Mouse (Mus musculus) kidney, embryonic 14.5 days (tissue): ENCODE data around the gene Disp2. TPM values are rescaled to one million over a fixed set of nuclear protein-coding genes. Genes with fewer than 3 reads are reported as not detected.
A peak's percentile ranks its signal among the peaks of the same experiment; 100 is the strongest.

Experiments used
- ATAC-seq: fragments of 200-750 bp; cut with Nextera tagmentation; 2 replicates; pipeline ENCODE4 v1.8.0; 2017; ENCODE audit warnings: moderate number of reproducible peaks, mild to moderate bottlenecking, moderate TSS enrichment, moderate library complexity; ENCODE audit not compliant: low FRiP score, low TSS enrichment
- H3K27ac ChIP-seq: fragments of 300-500 bp; sonication (generic); 2 replicates; pipeline ENCODE4 v1.5.1; 2014; ENCODE audit warnings: low read depth, mild to moderate bottlenecking, low read length, moderate library complexity, mixed read lengths
- H3K27me3 ChIP-seq: fragments of 300-500 bp; sonication (generic); 2 replicates; pipeline ENCODE4 v1.6.1; 2014; ENCODE audit warnings: mild to moderate bottlenecking, low read length; ENCODE audit not compliant: control insufficient read depth, insufficient read depth
- H3K36me3 ChIP-seq: fragments of 300-500 bp; sonication (generic); 2 replicates; pipeline ENCODE4 v1.6.1; 2014; ENCODE audit warnings: low read length, mixed read lengths; ENCODE audit not compliant: control insufficient read depth, insufficient read depth
- H3K4me1 ChIP-seq: fragments of 300-500 bp; sonication (generic); 2 replicates; pipeline ENCODE4 v1.6.1; 2014; ENCODE audit warnings: low read length, mixed read lengths; ENCODE audit not compliant: control insufficient read depth, insufficient read depth
- H3K4me2 ChIP-seq: fragments of 300-500 bp; sonication (generic); replicated peaks from 2 replicates; pipeline ENCODE4 v1.6.1; 2014; ENCODE audit warnings: low read depth, mild to moderate bottlenecking, low read length
- H3K4me3 ChIP-seq: fragments of 300-500 bp; sonication (generic); 2 replicates; pipeline ENCODE4 v1.5.1; 2014; ENCODE audit warnings: mild to moderate bottlenecking, low read length
- H3K9ac ChIP-seq: fragments of 300-500 bp; sonication (generic); 2 replicates; pipeline ENCODE4 v1.6.1; 2014; ENCODE audit warnings: low read depth, mild to moderate bottlenecking, low read length, moderate library complexity
- H3K9me3 ChIP-seq: fragments of 300-500 bp; sonication (generic); 2 replicates; pipeline ENCODE4 v1.6.1; 2016; ENCODE audit warnings: low read length; ENCODE audit not compliant: control insufficient read depth
- WGBS: fragments of 180-500 bp; shearing (Covaris S2); extraction: QIAGEN DNeasy Blood & Tissue Kit; methylation state at CpG from one replicate; pipeline ENCODE4 v1.1.7; 2014; 5-methylcytosine and 5-hydroxymethylcytosine counted together
- polyA plus RNA-seq: library from polyadenylated mRNA; unstranded; fragments of >200 nt; fragmentation: Nextera tagmentation; extraction: Ambion mirVana; gene quantifications from 2 replicates; pipeline ENCODE4 v1.2.1, GENCODE M21; 2014

Gene Disp2
- polyA plus RNA-seq, 1 experiment from 2014 or later: 0.05 TPM

- Histone ChIP-seq H3K4me2 (no peak overlapping the region), H3K4me3 (no peak overlapping the region), H3K9me3 (no peaks in the 10 kb centered on the region), H3K36me3 (no peaks in the 10 kb centered on the region), H3K27ac (no peak overlapping the region), H3K9ac (no peak overlapping the region), H3K27me3 (0 out of 2 replicates have a peak, but pooled peaks cover 6% of the 10 kb centered on the region), H3K4me1 (no peaks in the 10 kb centered on the region)
- 64% methylated on average over 3 of the region's 3 CpGs for WGBS
- ATAC-seq: no peak
These were observed 25.6 kb downstream of the Disp2 start for GRCm38 (mm10) chr2:118805137-118805536.

GRCm38 (mm10) chr2:118805756-118806155, 26.2 kb downstream of the Disp2 start:
- no peak overlapping the region for H3K9ac ChIP-seq
- ATAC-seq: no peak
- H3K4me3 ChIP-seq: no peak overlapping the region
- 41% methylated on average over 3 of the region's 3 CpGs for whole genome bisulfite sequencing
- H3K9me3 ChIP-seq: no peaks in the 10 kb centered on the region
- no peak overlapping the region for H3K4me2 ChIP-seq
- 0 out of 2 replicates have a peak, but pooled peaks cover 6% of the 10 kb centered on the region for H3K27me3 ChIP-seq
- no peaks in the 10 kb centered on the region for H3K4me1 ChIP-seq
- no peak overlapping the region for H3K27ac ChIP-seq
- H3K36me3 ChIP-seq: no peaks in the 10 kb centered on the region

- Histone ChIP-seq H3K4me3 (no peak overlapping the region), H3K27me3 (0 out of 2 replicates have a peak, but pooled peaks cover 6% of the 10 kb centered on the region), H3K9me3 (no peaks in the 10 kb centered on the region), H3K4me2 (no peak overlapping the region), H3K4me1 (no peaks in the 10 kb centered on the region), H3K36me3 (no peaks in the 10 kb centered on the region), H3K27ac (no peak overlapping the region), H3K9ac (no peak overlapping the region)
- ATAC-seq: no peak
- WGBS: 68% methylated on average over 4 of the region's 4 CpGs
These were observed 27.3 kb downstream of the Disp2 start for GRCm38 (mm10) chr2:118806860-118807259.

GRCm38 (mm10) chr2:118810861-118811260, 31.3 kb downstream of the Disp2 start:
- no peak for ATAC-seq
- WGBS: 30% methylated on average over 2 of the region's 2 CpGs
- Histone ChIP-seq H3K27ac (no peak overlapping the region), H3K4me2 (no peak overlapping the region), H3K4me3 (no peak overlapping the region), H3K9ac (no peak overlapping the region), H3K9me3 (no peaks in the 10 kb centered on the region), H3K36me3 (no peaks in the 10 kb centered on the region), H3K4me1 (peaks cover 4% of the 10 kb centered on the region; the same call in 1 of the 2 replicates), H3K27me3 (0 out of 2 replicates have a peak, but pooled peaks cover 6% of the 10 kb centered on the region)

- 78% methylated on average over 1 of the region's 1 CpGs for WGBS
- Histone ChIP-seq H3K4me3 (no peak overlapping the region), H3K27me3 (no peaks in the 10 kb centered on the region), H3K27ac (no peak overlapping the region), H3K4me1 (peaks cover 7% of the 10 kb centered on the region; the same call in 1 of the 2 replicates), H3K9me3 (no peaks in the 10 kb centered on the region), H3K4me2 (no peak overlapping the region), H3K36me3 (peaks cover 10% of the 10 kb centered on the region; the same call in 1 of the 2 replicates), H3K9ac (no peak overlapping the region)
- no peak for ATAC-seq
These were observed 33.2 kb downstream of the Disp2 start for GRCm38 (mm10) chr2:118812724-118813123.

GRCm38 (mm10) chr2:118813981-118814836, 34.7 kb downstream of the Disp2 start, which contains the start of gene Knstrn:
Gene Knstrn, plus strand, starts transcription at chr2:118814003.
- Histone ChIP-seq H3K27ac (peak within 1 kb of the TSS; percentile 7; the same call in 1 of the 2 replicates), H3K9me3 (no peaks in the 10 kb centered on the region), H3K4me3 (peak within 1 kb of the TSS; percentile 63), H3K4me2 (peak within 1 kb of the TSS; percentile 71), H3K9ac (peak within 1 kb of the TSS; percentile 67), H3K36me3 (peaks cover 25% of the 10 kb centered on the region), H3K27me3 (no peaks in the 10 kb centered on the region), H3K4me1 (peaks cover 7% of the 10 kb centered on the region; the same call in 1 of the 2 replicates)
- ATAC-seq: peak; percentile 95
- WGBS: 1% methylated on average over 49 of the region's 49 CpGs

- Histone ChIP-seq H3K9ac (no peak overlapping the region), H3K36me3 (peaks cover 53% of the 10 kb centered on the region), H3K4me2 (no peak overlapping the region), H3K9me3 (no peaks in the 10 kb centered on the region), H3K4me1 (no peaks in the 10 kb centered on the region), H3K27me3 (no peaks in the 10 kb centered on the region), H3K27ac (no peak overlapping the region), H3K4me3 (no peak overlapping the region)
- WGBS: 96% methylated on average over 5 of the region's 5 CpGs
- no peak for ATAC-seq
These were observed 43.3 kb downstream of the Disp2 start for GRCm38 (mm10) chr2:118822800-118823199.

GRCm38 (mm10) chr2:118824396-118824795, 44.9 kb downstream of the Disp2 start:
- H3K4me2 ChIP-seq: no peak overlapping the region
- peaks cover 51% of the 10 kb centered on the region for H3K36me3 ChIP-seq
- no peaks in the 10 kb centered on the region for H3K27me3 ChIP-seq
- no peak overlapping the region for H3K4me3 ChIP-seq
- ATAC-seq: no peak
- H3K27ac ChIP-seq: no peak overlapping the region
- no peaks in the 10 kb centered on the region for H3K4me1 ChIP-seq
- H3K9me3 ChIP-seq: no peaks in the 10 kb centered on the region
- WGBS: 94% methylated on average over 4 of the region's 4 CpGs
- no peak overlapping the region for H3K9ac ChIP-seq

GRCm38 (mm10) chr2:118829096-118829495, 49.6 kb downstream of the Disp2 start:
- Histone ChIP-seq H3K4me3 (no peak overlapping the region), H3K27me3 (no peaks in the 10 kb centered on the region), H3K36me3 (peaks cover 71% of the 10 kb centered on the region), H3K27ac (no peak overlapping the region), H3K4me1 (no peaks in the 10 kb centered on the region), H3K9me3 (no peaks in the 10 kb centered on the region), H3K9ac (no peak overlapping the region), H3K4me2 (no peak overlapping the region)
- 94% methylated on average over 5 of the region's 5 CpGs for WGBS
- ATAC-seq: no peak
